Mouse (Mus musculus) ES-Bruce4 (cell line): ENCODE measurements at regions not wholly inside any gene's neighbourhood (a gene's known extent, or its start where the extent isn't known, plus 50 kb on each side); places are given as distances from the start of the nearest gene placed in this dataset.

Experiments used
- H3K27ac ChIP-seq: 2 replicates; pipeline ENCODE4 v1.5.1; 2012; ENCODE audit warnings: low read length, inconsistent platforms; ENCODE audit not compliant: insufficient read depth
- H3K27me3 ChIP-seq: 2 replicates; pipeline ENCODE4 v1.6.1; 2012; ENCODE audit warnings: mild to moderate bottlenecking, low read length, inconsistent platforms; ENCODE audit not compliant: control insufficient read depth, poor library complexity, insufficient read depth, severe bottlenecking
- H3K36me3 ChIP-seq: 2 replicates; pipeline ENCODE4 v1.6.1; 2012; ENCODE audit warnings: inconsistent platforms, mild to moderate bottlenecking, low read length, moderate library complexity; ENCODE audit not compliant: control insufficient read depth, poor library complexity, insufficient read depth, severe bottlenecking
- H3K4me1 ChIP-seq: one replicate; pipeline ENCODE4 v1.8.1; 2011; ENCODE audit warnings: low read length; ENCODE audit not compliant: control insufficient read depth, insufficient read depth
- H3K4me3 ChIP-seq: 2 replicates; pipeline ENCODE4 v1.5.1; 2011; ENCODE audit warnings: low read depth, mild to moderate bottlenecking, low read length
- H3K9ac ChIP-seq: 2 replicates; pipeline ENCODE4 v1.6.1; 2012; ENCODE audit warnings: low read depth, mild to moderate bottlenecking, inconsistent platforms; ENCODE audit not compliant: poor library complexity, severe bottlenecking
- H3K9me3 ChIP-seq: replicated peaks from 2 replicates; pipeline ENCODE4 v1.6.1; 2012; ENCODE audit warnings: mild to moderate bottlenecking, low read length, inconsistent platforms; ENCODE audit not compliant: control insufficient read depth, poor library complexity, insufficient read depth, severe bottlenecking
- CTCF ChIP-seq: IDR thresholded peaks from one replicate; pipeline ENCODE4 v1.8.1; 2011; ENCODE audit warnings: low read depth, low read length
- EP300 ChIP-seq: IDR thresholded peaks from 2 replicates; pipeline ENCODE4 v1.6.1; 2011; ENCODE audit warnings: low read depth, low read length; ENCODE audit not compliant: insufficient read depth
- POLR2A ChIP-seq: IDR thresholded peaks from one replicate; pipeline ENCODE4 v1.8.1; 2011; ENCODE audit warnings: low read length; ENCODE audit not compliant: insufficient read depth

GRCm38 (mm10) chr13:63980012-63980691, 108.9 kb downstream of the Hsd17b3 start:
- Histone ChIP-seq H3K36me3 (no peaks in the 10 kb centered on the region), H3K9me3 (no peaks in the 10 kb centered on the region), H3K9ac (no peak overlapping the region; the same call in 1 of the 2 replicates), H3K27me3 (no peaks in the 10 kb centered on the region), H3K27ac (peak overlapping the region; percentile 92), H3K4me1 (peaks cover 7% of the 10 kb centered on the region), H3K4me3 (no peak overlapping the region)
- TF ChIP-seq CTCF: no peak
- TF ChIP-seq EP300: peak; percentile 93
- TF ChIP-seq POLR2A: no peak

GRCm38 (mm10) chr13:63979581-63979980, 109.4 kb downstream of the Hsd17b3 start:
- no peak for TF ChIP-seq POLR2A
- no peak for TF ChIP-seq CTCF
- TF ChIP-seq EP300: no peak
- Histone ChIP-seq H3K27me3 (no peaks in the 10 kb centered on the region), H3K4me1 (peaks cover 8% of the 10 kb centered on the region), H3K9me3 (no peaks in the 10 kb centered on the region), H3K9ac (peak overlapping the region; percentile 30; the same call in 1 of the 2 replicates), H3K4me3 (no peak overlapping the region), H3K36me3 (no peaks in the 10 kb centered on the region), H3K27ac (peak overlapping the region; percentile 92)

GRCm38 (mm10) chr13:63969907-63970306, 119.1 kb downstream of the Hsd17b3 start:
- TF ChIP-seq CTCF (no peak), POLR2A (no peak), EP300 (no peak)
- Histone ChIP-seq H3K27ac (peak overlapping the region; percentile 95), H3K27me3 (no peaks in the 10 kb centered on the region)

GRCm38 (mm10) chr13:63968623-63969022, 120.4 kb downstream of the Hsd17b3 start:
- peak overlapping the region; percentile 95 for H3K27ac ChIP-seq
- H3K9ac ChIP-seq: no peak overlapping the region
- no peaks in the 10 kb centered on the region; the same call in 1 of the 2 replicates for H3K36me3 ChIP-seq
- H3K4me3 ChIP-seq: no peak overlapping the region
- no peaks in the 10 kb centered on the region for H3K27me3 ChIP-seq
- TF ChIP-seq POLR2A (no peak), EP300 (peak; percentile 99), CTCF (no peak)
- peaks cover 2% of the 10 kb centered on the region for H3K4me1 ChIP-seq
- peaks cover 11% of the 10 kb centered on the region; the same call in 1 of the 2 replicates for H3K9me3 ChIP-seq

More at GRCm38 (mm10) chr13:63969907-63970306, 119.1 kb downstream of the Hsd17b3 start:
- H3K9ac ChIP-seq: no peak overlapping the region
- H3K36me3 ChIP-seq: no peaks in the 10 kb centered on the region; the same call in 1 of the 2 replicates
- H3K4me3 ChIP-seq: no peak overlapping the region
- H3K9me3 ChIP-seq: peaks cover 11% of the 10 kb centered on the region; the same call in 1 of the 2 replicates
- peaks cover 4% of the 10 kb centered on the region for H3K4me1 ChIP-seq

- TF ChIP-seq CTCF (no peak), EP300 (no peak), POLR2A (no peak)
- Histone ChIP-seq H3K27me3 (no peaks in the 10 kb centered on the region), H3K4me1 (no peaks in the 10 kb centered on the region), H3K27ac (no peak overlapping the region), H3K9ac (no peak overlapping the region), H3K9me3 (peaks cover 22% of the 10 kb centered on the region), H3K4me3 (no peak overlapping the region), H3K36me3 (no peaks in the 10 kb centered on the region)
These were observed 131.9 kb downstream of the Hsd17b3 start for GRCm38 (mm10) chr13:63957098-63957497.

- H3K27me3 ChIP-seq: no peaks in the 10 kb centered on the region
- H3K36me3 ChIP-seq: no peaks in the 10 kb centered on the region
- H3K4me3 ChIP-seq: no peak overlapping the region
- no peaks in the 10 kb centered on the region for H3K4me1 ChIP-seq
- no peak overlapping the region for H3K27ac ChIP-seq
- H3K9ac ChIP-seq: no peak overlapping the region
- peaks cover 10% of the 10 kb centered on the region for H3K9me3 ChIP-seq
- TF ChIP-seq EP300 (no peak), POLR2A (no peak), CTCF (no peak)
These were observed 134.7 kb downstream of the Hsd17b3 start for GRCm38 (mm10) chr13:63954305-63954704.
